Mouse (Mus musculus): ENCODE data around the gene Cd1d1.
"Not testable (repeated sequence)": the region's sequence is repeated elsewhere in the genome, so short reads cannot be mapped to it uniquely, and the experiment has no call there.

GRCm38 (mm10) chr3:87012406-87012805, 13.2 kb upstream of the Cd1d1 start:
- TF ChIP-seq EP300, CTCF (IDR thresholded peaks at IDR 0.05; ENCODE audit: low read depth): not testable (repeated sequence)
